Mouse (Mus musculus) 3134 (cell line): ENCODE measurements around the gene Jph4.
A peak's percentile ranks its signal among the peaks of the same experiment; 100 is the strongest.

Experiments used
- DNase-seq: peaks from one replicate; pipeline ENCODE4 v3.0.0-alpha.2; 2011; ENCODE audit warnings: low spot score; ENCODE audit not compliant: insufficient read length; ENCODE audit errors: extremely low read depth

The Jph4 gene

GRCm38 (mm10) chr14:55096573-55097087, 20.1 kb downstream of the Jph4 start:
- no peak for DNase-seq

GRCm38 (mm10) chr14:55095671-55096070, 21.1 kb downstream of the Jph4 start:
- DNase-seq = no peak

GRCm38 (mm10) chr14:55095263-55095662, 21.5 kb downstream of the Jph4 start:
- DNase-seq = no peak

DNA sequence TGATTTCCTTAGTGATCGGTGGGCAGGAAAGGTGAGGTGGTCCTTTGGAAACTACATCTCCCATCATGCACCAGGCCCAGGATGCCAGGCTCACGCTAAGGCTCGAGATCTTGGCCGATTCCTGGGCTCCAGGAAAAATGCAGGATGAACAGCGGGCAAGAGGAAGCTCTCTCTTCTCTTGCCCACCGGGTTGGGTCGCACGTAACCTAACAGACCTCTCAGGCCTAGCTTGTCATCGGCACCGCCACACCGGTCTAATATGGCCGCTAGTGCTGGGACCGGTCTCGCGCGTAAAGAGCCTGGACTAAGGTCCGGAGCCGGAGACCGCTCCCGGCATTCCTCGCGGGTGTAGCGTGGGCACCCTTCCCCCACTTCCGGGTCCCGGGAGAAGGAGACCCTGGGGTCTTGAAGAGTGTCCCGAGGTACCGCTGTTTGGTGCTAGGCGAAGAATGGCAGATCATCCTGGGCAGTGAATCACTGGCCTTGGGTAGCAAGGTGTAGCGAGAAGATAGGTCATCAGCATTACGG, 22.0 kb downstream of the Jph4 start, which contains the start of gene Thtpa:
TSS of gene Thtpa (plus strand) at position 81 of the 528 bp plus-strand sequence.
- peak; percentile 82 for DNase-seq

DNA sequence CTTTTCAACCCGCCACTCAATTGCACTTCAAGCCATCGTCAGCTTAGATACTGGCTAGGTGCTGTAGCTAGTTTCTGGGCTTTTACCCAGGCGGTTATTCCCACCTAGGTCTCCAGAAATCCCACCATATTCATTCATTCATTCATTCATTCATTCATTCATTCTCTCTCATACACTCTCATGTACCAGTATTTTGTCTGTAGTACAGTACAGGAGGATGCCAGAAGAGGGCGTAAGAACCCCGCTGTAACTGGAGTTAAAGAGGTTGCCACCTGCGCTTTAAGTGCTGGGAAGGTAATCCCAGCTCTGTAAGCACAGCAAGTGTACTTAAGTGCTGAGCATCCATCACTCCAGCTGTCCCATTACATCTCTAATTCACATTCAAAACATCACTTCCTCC, 22.8 kb downstream of the Jph4 start:
- DNase-seq = no peak

GRCm38 (mm10) chr14:55092011-55092577, 24.6 kb downstream of the Jph4 start, which contains the start of gene Zfhx2:
Zfhx2 (minus strand) TSS chr14:55092324.
- DNase-seq = peak; percentile 86

GRCm38 (mm10) chr14:55091209-55091865, 25.4 kb downstream of the Jph4 start:
- DNase-seq = no peak

GRCm38 (mm10) chr14:55089199-55089947, 27.4 kb downstream of the Jph4 start:
- no peak for DNase-seq

- no peak for DNase-seq
Observed at GRCm38 (mm10) chr14:55086009-55086514, 30.7 kb downstream of the Jph4 start.

DNA sequence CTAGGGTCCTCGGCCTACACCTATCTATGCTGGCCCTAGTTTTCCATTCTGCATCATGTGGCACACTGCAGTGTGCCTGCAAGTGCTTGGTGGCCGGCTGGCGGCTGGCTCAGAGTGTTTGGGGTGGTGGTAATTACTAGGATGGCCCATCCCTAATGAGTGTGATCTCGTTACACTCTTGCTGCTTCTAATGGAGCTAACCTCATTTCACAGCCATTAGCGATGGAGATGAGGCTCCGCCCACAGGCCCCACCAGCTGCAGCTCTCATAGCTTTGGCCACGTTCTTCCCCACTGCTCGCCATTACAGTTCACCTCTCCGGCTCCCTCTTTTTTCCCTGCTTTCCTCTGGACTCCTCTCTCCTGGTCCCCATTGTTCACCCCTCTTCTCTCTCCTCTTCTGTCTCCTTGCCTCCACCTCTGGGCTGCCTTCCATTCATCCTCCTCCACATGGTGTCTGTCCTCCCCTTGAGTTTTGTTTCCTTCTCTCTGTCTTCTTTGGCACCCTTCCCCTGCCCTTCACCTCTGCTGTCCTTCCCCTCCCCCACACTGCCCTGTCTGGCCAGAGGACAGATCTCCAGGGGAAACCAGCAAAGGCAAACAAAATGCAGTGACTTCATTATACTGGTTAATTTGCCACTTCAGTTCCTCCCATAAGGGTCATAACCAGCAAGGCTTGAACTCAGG, 31.3 kb downstream of the Jph4 start:
- no peak for DNase-seq

- no peak for DNase-seq
Observed at GRCm38 (mm10) chr14:55083481-55083880, 33.3 kb downstream of the Jph4 start.

DNA sequence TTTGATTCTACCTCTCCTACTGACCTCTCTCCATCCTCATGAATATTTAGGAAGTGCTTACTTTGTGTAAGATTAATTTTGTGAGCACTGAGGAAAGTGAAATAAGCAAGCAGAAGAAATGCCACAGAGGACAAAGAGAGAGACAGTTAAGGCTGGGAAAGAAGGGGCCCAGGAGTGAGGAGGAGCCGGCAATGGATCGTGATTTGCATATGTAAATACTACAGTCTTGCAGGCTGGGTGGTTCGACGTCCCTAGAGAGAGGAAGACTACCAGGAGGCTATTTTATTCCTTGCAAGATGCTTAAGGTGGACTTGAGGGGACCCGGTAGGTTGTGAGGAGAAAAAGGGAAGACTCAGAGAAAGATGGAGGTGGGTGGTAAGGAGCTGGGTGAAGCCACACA, 35.6 kb downstream of the Jph4 start:
- no peak for DNase-seq

DNA sequence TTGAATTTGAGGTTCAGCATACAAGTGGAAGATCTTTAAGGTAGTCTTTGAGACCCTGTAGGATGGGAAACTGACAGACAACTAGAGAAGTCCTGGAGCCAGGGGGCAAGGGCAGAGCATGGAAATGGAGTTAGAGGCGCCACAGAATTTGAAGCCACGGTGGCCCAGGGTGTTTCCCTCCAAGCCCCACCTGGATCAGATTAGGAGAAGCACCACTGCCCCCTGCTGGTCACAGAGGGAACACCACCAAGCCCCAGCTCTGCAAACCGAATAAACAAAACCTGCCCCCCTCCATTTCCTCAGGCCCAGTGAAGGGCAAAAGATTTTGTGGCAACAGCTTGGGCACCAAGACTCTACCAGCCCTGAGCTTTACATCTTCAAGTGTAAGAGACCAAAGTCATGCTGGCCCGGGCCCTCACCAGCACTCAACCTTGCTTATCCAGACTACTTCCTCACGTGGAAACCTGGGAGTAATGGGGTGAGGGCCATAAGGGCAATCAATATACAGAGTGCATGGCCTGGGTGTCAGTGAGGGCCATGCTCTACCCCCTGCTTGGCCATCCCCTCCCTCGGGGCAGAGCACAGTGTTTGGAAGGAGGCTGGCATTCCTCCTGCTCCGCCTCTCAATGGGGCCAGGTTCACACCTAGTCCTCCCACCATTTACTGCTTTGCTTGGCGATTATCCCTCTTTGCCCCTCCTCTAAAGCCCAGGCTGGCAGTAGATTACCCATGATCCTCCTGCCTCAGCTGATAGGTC, 37.3 kb downstream of the Jph4 start:
- no peak for DNase-seq

DNA sequence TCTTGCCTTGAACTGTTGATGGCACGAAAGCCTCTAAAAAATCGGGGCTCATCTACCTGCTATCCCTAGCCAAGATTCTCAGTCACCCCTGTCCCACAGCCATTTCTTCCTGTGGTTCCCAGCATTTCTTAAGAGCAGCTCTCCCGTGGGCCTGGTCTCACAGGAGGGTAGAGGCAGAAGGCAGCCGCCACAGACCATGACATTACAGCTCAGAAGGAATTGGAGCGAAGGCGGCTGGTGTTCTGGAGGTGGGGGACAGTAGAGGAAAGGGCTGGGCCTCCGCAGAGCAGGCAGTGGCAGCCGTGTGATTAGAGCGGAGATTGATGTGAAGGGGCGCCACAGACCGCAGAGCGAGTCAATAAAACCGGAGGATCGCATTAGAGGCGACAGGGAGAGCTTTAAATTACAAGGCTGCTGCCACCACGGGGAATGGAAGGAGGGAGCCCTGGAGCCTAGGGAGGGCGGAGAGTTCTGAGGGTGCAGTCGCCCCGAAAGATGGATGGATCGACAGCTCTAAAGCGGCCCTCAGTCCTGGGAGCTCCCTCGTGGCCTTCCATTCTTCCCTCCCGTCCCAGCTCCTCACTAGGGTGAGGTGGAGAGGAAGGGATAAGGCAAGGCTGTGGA, 38.3 kb downstream of the Jph4 start:
- DNase-seq = no peak

GRCm38 (mm10) chr14:55077481-55078365, 39.0 kb downstream of the Jph4 start:
- no peak for DNase-seq

GRCm38 (mm10) chr14:55076956-55077355, 39.8 kb downstream of the Jph4 start:
- DNase-seq = no peak

DNA sequence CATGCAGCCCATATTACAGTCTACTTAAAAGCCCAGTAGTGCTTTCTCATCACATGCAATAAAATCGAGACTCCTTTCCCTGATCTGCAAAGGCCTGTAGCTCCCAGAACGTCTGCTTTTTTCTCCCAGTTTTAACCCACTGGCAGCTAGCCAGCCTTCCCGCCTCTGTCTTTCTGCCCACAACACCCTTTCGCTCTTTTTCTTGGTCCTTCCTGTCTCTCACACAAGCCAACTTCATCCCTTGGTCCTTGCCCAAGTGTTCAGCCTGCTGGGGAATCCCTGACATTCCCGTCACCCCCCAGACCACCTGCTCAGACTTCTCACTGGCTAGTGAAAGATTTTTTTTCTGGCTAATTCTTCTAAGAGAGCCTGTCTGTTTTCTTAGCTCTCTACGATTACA, 40.5 kb downstream of the Jph4 start:
- DNase-seq = no peak

DNA sequence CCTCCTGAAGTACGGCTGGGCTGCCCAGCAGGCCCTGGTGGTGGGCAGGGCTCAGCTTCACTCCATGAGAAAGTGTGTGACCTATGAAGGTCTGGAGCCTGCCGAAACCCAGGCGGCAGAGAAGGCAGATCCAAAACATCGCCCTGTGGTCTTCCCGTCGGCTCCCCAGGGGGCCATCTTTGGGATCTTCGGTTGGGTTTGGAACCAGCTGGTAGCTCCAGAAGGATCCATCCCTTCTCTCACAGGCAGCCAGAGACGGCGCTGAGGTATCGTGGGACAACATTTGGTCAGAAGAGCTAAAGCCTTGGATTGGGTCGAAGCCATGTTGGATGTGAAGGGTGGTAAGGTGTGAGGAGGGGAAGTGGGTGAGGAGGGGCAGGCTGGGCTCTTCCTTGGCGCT, 42.3 kb downstream of the Jph4 start:
- DNase-seq = no peak
